ENCODE assay signal across 15 mouse cellular contexts in genomic region chr9:98333219-98333754, GRCm38 (mm10). TPM values are rescaled to one million over a fixed set of nuclear protein-coding genes. Genes with fewer than 3 reads are reported as not detected.
A peak's percentile ranks its signal among the peaks of the same experiment; 100 is the strongest.
DNase-seq lines count a peak whose midpoint lies in the region; ATAC-seq lines count a peak whose summit lies in the region.
"Had no signal": no experiment of that assay in that cellular context is flagged by ENCODE, and none has a peak within 500 bp of the region (broad histone marks: within the 10 kb centered on the region; RNA-seq: fewer than 3 reads in every experiment).

No protein-coding gene starts in this region.

- H3K27ac ChIP-seq in intestine, embryonic 16.5 days (ENCODE audit: low read length) = no peak overlapping the region
- H3K27ac ChIP-seq in intestine, embryonic 15.5 days = no peak overlapping the region
- no peak overlapping the region for H3K27ac ChIP-seq in forebrain, embryonic 12.5 days
- H3K27ac ChIP-seq: limb, embryonic 15.5 days had no signal

- ATAC-seq in intestine, embryonic 16.5 days = peak; percentile 47; the same call in 1 of the 2 replicates
- no peak; the same call in 1 of the 2 replicates for ATAC-seq in intestine, embryonic 15.5 days
- ATAC-seq in inflammation-experienced regulatory T-cells, adult 6 months = peak; percentile 97
- ATAC-seq in megakaryocyte-erythroid progenitor cell, adult 5-6 weeks (replicated peaks; ENCODE audit: low FRiP score, low TSS enrichment, poor library complexity, severe bottlenecking) = peak; percentile 67
- no peak for ATAC-seq in frontal cortex, adult (ENCODE audit: low TSS enrichment)
- ATAC-seq in forebrain, embryonic 12.5 days (ENCODE audit: low FRiP score) = no peak
- ATAC-seq: forebrain, embryonic 16.5 days had no signal

- H3K4me2 ChIP-seq in intestine, embryonic 16.5 days (ENCODE audit: low read depth, low read length) = no peak overlapping the region
- H3K4me2 ChIP-seq in intestine, embryonic 15.5 days (replicated peaks) = no peak overlapping the region
- no peak overlapping the region for H3K4me2 ChIP-seq in forebrain, embryonic 12.5 days
- H3K4me2 ChIP-seq: limb, embryonic 15.5 days had no signal

- no peaks in the 10 kb centered on the region for H3K36me3 ChIP-seq in intestine, embryonic 16.5 days (ENCODE audit: control insufficient read depth, insufficient read depth, low read length)
- no peaks in the 10 kb centered on the region for H3K36me3 ChIP-seq in intestine, embryonic 15.5 days
- H3K36me3 ChIP-seq in forebrain, embryonic 12.5 days (replicated peaks) = no peaks in the 10 kb centered on the region
- H3K36me3 ChIP-seq: limb, embryonic 15.5 days had no signal

- no peaks in the 10 kb centered on the region for H3K9me3 ChIP-seq in intestine, embryonic 16.5 days (ENCODE audit: control insufficient read depth, low read length)
- no peaks in the 10 kb centered on the region for H3K9me3 ChIP-seq in intestine, embryonic 15.5 days
- H3K9me3 ChIP-seq in forebrain, embryonic 12.5 days = no peaks in the 10 kb centered on the region
- H3K9me3 ChIP-seq: limb, embryonic 15.5 days had no signal

- H3K9ac ChIP-seq in intestine, embryonic 16.5 days (ENCODE audit: low read depth, low read length) = no peak overlapping the region
- no peak overlapping the region for H3K9ac ChIP-seq in intestine, embryonic 15.5 days
- no peak overlapping the region for H3K9ac ChIP-seq in forebrain, embryonic 12.5 days
- H3K9ac ChIP-seq: limb, embryonic 15.5 days had no signal

- H3K27me3 ChIP-seq in intestine, embryonic 16.5 days (replicated peaks; ENCODE audit: control insufficient read depth, insufficient read depth, low read length) = no peaks in the 10 kb centered on the region
- H3K27me3 ChIP-seq in intestine, embryonic 15.5 days (replicated peaks) = no peaks in the 10 kb centered on the region
- no peaks in the 10 kb centered on the region for H3K27me3 ChIP-seq in forebrain, embryonic 12.5 days
- H3K27me3 ChIP-seq: limb, embryonic 15.5 days had no signal

- H3K4me1 ChIP-seq in intestine, embryonic 16.5 days (ENCODE audit: control insufficient read depth, insufficient read depth, low read length) = peaks cover 4% of the 10 kb centered on the region; the same call in 1 of the 2 replicates
- H3K4me1 ChIP-seq in intestine, embryonic 15.5 days (replicated peaks) = no peaks in the 10 kb centered on the region
- H3K4me1 ChIP-seq in forebrain, embryonic 12.5 days = peaks cover 13% of the 10 kb centered on the region

- WGBS in intestine, embryonic 16.5 days = 59% methylated on average over 3 of the region's 3 CpGs
- WGBS in intestine, embryonic 15.5 days = 57% methylated on average over 3 of the region's 3 CpGs
- WGBS in forebrain, embryonic 12.5 days = 90% methylated on average over 3 of the region's 3 CpGs

- no peak overlapping the region for H3K4me3 ChIP-seq in intestine, embryonic 16.5 days (ENCODE audit: low read length)
- H3K4me3 ChIP-seq in intestine, embryonic 15.5 days (replicated peaks) = no peak overlapping the region
- H3K4me3 ChIP-seq in forebrain, embryonic 12.5 days (replicated peaks) = no peak overlapping the region
- H3K4me3 ChIP-seq: limb, embryonic 15.5 days had no signal

- DNase-seq in thymus, postnatal 36 days = peak; percentile 20 to 23
- DNase-seq in testis, postnatal 14 days (ENCODE audit: low spot score) = no peak
- DNase-seq: cerebellum, adult 11-12 months; gastrocnemius, postnatal 25 days; kidney, adult 2 months; midbrain, embryonic 14.5 days; right cerebral cortex, postnatal 14 days had no signal

RNA-seq across cellular contexts. Expression of gene Nmnat3, which starts 46.1 kb away (rescaled TPM):
- 20.1 and 21.9 TPM in 2 replicates for polyA plus RNA-seq in intestine, embryonic 16.5 days (2015; fragmentation: Nextera tagmentation; extraction: Ambion mirVana)
- 15.1 and 17.4 TPM in 2 replicates for polyA plus RNA-seq in intestine, embryonic 15.5 days (2015; fragmentation: Nextera tagmentation; extraction: Ambion mirVana)
- polyA plus RNA-seq in inflammation-experienced regulatory T-cells, adult 6 months (2017; shearing (Covaris generic)) = 10 to 100 TPM in 2 of 3 experiments, 1 to 10 TPM in 1; 7.9 to 19.5 (median 14.9) TPM
- 36.1 and 45.5 TPM in 2 replicates for total RNA-seq in megakaryocyte-erythroid progenitor cell, adult 5-6 weeks (2014; fragmentation: Nextera tagmentation)
- total RNA-seq in megakaryocyte-erythroid progenitor cell, adult 5-6 weeks (2017) = 34.0 and 35.5 TPM in 2 replicates
- 2.4 and 3.0 TPM in 2 replicates for polyA plus RNA-seq in forebrain, embryonic 12.5 days (2016; fragmentation: Nextera tagmentation; extraction: Ambion mirVana)

Comparison
In these comparisons a context has a peak if more than half of its experiments do, and no peak if none do; other contexts are left out.
1. ATAC-seq: peak in intestine, embryonic 16.5 days (single experiment), inflammation-experienced regulatory T-cells, adult 6 months (single experiment) and megakaryocyte-erythroid progenitor cell, adult 5-6 weeks (single experiment); none in intestine, embryonic 15.5 days (single experiment), frontal cortex, adult (single experiment) and forebrain, embryonic 12.5 days (single experiment).